Mouse (Mus musculus) mammary gland, adult 2 months (tissue): ENCODE data around the gene Defb35. TPM values are rescaled to one million over a fixed set of nuclear protein-coding genes. Genes with fewer than 3 reads are reported as not detected.

ENCODE experiments used
- polyA plus RNA-seq: library from polyadenylated mRNA; depleted of rRNA; stranded (reverse); fragments of >200 nt; gene quantifications from 2 replicates; pipeline ENCODE4 v1.2.3, GENCODE M21; 2012; ENCODE audit warnings: low replicate concordance; rRNA removed

The Defb35 gene
- not detected in 2 replicates for polyA plus RNA-seq

GRCm38 (mm10) chr8:21938052-21938451, at the start of gene Defb35:
Defb35 (plus strand) TSS chr8:21938352.

GRCm38 (mm10) chr8:21906290-21906689, 31.9 kb upstream of the Defb35 start, which contains the start of gene Defb11:
Defb11 (minus strand) TSS chr8:21906412.

GRCm38 (mm10) chr8:21932610-21933009, 5.5 kb upstream of the Defb35 start, which contains the start of gene Defb15:
Defb15 (minus strand) TSS chr8:21932710.

GRCm38 (mm10) chr8:21946462-21946861, 8.3 kb downstream of the Defb35 start, which contains the start of gene Defb13:
Defb13 (plus strand) TSS chr8:21946762.

GRCm38 (mm10) chr8:21958414-21958813, 20.3 kb downstream of the Defb35 start, which contains the start of gene Fam90a1a:
Fam90a1a (plus strand) TSS chr8:21958714.

GRCm38 (mm10) chr8:21969475-21969874, 31.3 kb downstream of the Defb35 start, which contains the start of gene Ccdc70:
Ccdc70 (plus strand) TSS chr8:21969775.

Other genes with a start within 250 kb of the Defb35 start
- not detected in 2 replicates for gene AY761184, start 234.7 kb upstream of the Defb35 start, polyA plus RNA-seq
- gene Defa24, start 203.9 kb upstream of the Defb35 start, polyA plus RNA-seq, result not detected in 2 replicates
- gene Defb50, start 114.8 kb upstream of the Defb35 start, polyA plus RNA-seq, result 0.96 TPM in 1 of 2 replicates, not detected in the other
- not detected in 2 replicates for gene Defb2, start 98.4 kb upstream of the Defb35 start, polyA plus RNA-seq
- not detected in 2 replicates for gene Defb10, start 79.5 kb upstream of the Defb35 start, polyA plus RNA-seq
- not detected in 2 replicates for gene Defb9, start 52.9 kb upstream of the Defb35 start, polyA plus RNA-seq
- gene Defb11, start 31.9 kb upstream of the Defb35 start, polyA plus RNA-seq, result not detected in 2 replicates
- gene Defb15, start 5.6 kb upstream of the Defb35 start, polyA plus RNA-seq, result not detected in 2 replicates
- not detected in 2 replicates for gene Defb13, start 8.4 kb downstream of the Defb35 start, polyA plus RNA-seq
- 0.72 and 1.5 TPM in 2 replicates for gene Fam90a1a, start 20.4 kb downstream of the Defb35 start, polyA plus RNA-seq
- not detected in 2 replicates for gene Ccdc70, start 31.4 kb downstream of the Defb35 start, polyA plus RNA-seq
- 0.09 and 0.10 TPM in 2 replicates for gene Atp7b, start 122.0 kb downstream of the Defb35 start, polyA plus RNA-seq
- gene Alg11, start 122.4 kb downstream of the Defb35 start, polyA plus RNA-seq, result 2.2 and 7.4 TPM in 2 replicates
- gene Nek5, start 186.7 kb downstream of the Defb35 start, polyA plus RNA-seq, result 0.05 and 0.22 TPM in 2 replicates
- 0.56 and 1.0 TPM in 2 replicates for gene Nek3, start 228.1 kb downstream of the Defb35 start, polyA plus RNA-seq
- gene Ckap2, start 247.5 kb downstream of the Defb35 start, polyA plus RNA-seq, result 0.46 and 0.57 TPM in 2 replicates